Mouse (Mus musculus): Measurements from ENCODE around the gene Fryl.

- TF ChIP-seq CTCF (IDR thresholded peaks at IDR 0.05; ENCODE audit: low read depth) (no peak), EP300 (optimal IDR thresholded peaks at IDR 0.05) (no peak)
Observed at GRCm38 (mm10) chr5:73206722-73207121, 49.7 kb downstream of the Fryl start.
